Mouse (Mus musculus) stomach, embryonic 16.5 days (tissue): Measurements from ENCODE around the gene Dusp9. TPM values are rescaled to one million over a fixed set of nuclear protein-coding genes. Genes with fewer than 3 reads are reported as not detected.

Experiments
- ATAC-seq: fragments of 200-750 bp; cut with Nextera tagmentation; 2 replicates; pipeline ENCODE4 v1.8.0; 2017; ENCODE audit warnings: moderate number of reproducible peaks, moderate TSS enrichment; ENCODE audit not compliant: insufficient read depth, low FRiP score
- H3K27ac ChIP-seq: fragments of 300-500 bp; sonication (generic); 2 replicates; pipeline ENCODE4 v1.5.1; 2014; ENCODE audit warnings: low read length
- H3K27me3 ChIP-seq: fragments of 300-500 bp; sonication (generic); 2 replicates; pipeline ENCODE4 v1.6.1; 2014; ENCODE audit warnings: low read length, control low read depth, mixed read lengths; ENCODE audit not compliant: control insufficient read depth, insufficient read depth
- H3K36me3 ChIP-seq: fragments of 300-500 bp; sonication (generic); 2 replicates; pipeline ENCODE4 v1.6.1; 2014; ENCODE audit warnings: low read length; ENCODE audit not compliant: control insufficient read depth, insufficient read depth
- H3K4me1 ChIP-seq: fragments of 300-500 bp; sonication (generic); 2 replicates; pipeline ENCODE4 v1.6.1; 2014; ENCODE audit warnings: low read length, control low read depth, mixed read lengths; ENCODE audit not compliant: control insufficient read depth, insufficient read depth
- H3K4me2 ChIP-seq: fragments of 300-500 bp; sonication (generic); 2 replicates; pipeline ENCODE4 v1.6.1; 2014; ENCODE audit warnings: low read depth, low read length, mixed read lengths
- H3K4me3 ChIP-seq: fragments of 300-500 bp; sonication (generic); replicated peaks from 2 replicates; pipeline ENCODE4 v1.5.1; 2014; ENCODE audit warnings: mild to moderate bottlenecking, low read length
- H3K9ac ChIP-seq: fragments of 300-500 bp; sonication (generic); 2 replicates; pipeline ENCODE4 v1.6.1; 2014; ENCODE audit warnings: low read length
- H3K9me3 ChIP-seq: fragments of 300-500 bp; sonication (generic); replicated peaks from 2 replicates; pipeline ENCODE4 v1.6.1; 2016; ENCODE audit warnings: low read length, control low read depth; ENCODE audit not compliant: control insufficient read depth
- WGBS: fragments of 180-500 bp; shearing (Covaris S2); extraction: QIAGEN DNeasy Blood & Tissue Kit; methylation state at CpG from one replicate; pipeline ENCODE4 v1.1.7; 2014; 5-methylcytosine and 5-hydroxymethylcytosine counted together
- polyA plus RNA-seq: library from polyadenylated mRNA; unstranded; fragments of >200 nt; fragmentation: Nextera tagmentation; extraction: Ambion mirVana; gene quantifications from 2 replicates; pipeline ENCODE4 v1.2.1, GENCODE M21; 2015

Gene Dusp9
- 8.2 and 9.0 TPM in 2 replicates for polyA plus RNA-seq

DNA sequence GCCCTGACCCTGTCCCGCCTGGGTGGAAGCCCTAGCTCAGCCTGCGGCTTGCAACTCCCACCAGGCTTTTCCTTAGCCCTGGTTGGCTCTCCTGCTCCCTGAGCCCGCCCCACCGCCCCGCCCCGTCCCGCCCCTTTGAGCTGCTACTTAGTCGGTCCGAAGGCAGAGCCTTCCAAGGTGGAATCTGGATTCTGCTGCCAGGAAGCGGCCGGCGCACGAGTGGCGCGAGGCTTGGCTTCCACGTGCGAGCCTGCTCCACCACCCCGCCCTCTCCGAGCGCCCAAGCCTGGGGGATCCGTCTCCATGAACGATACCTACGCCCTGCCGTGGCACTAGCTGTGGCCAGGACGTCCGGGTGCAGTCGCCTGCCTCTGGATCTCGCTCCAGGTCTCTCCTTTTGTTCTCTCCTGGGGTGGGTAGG is at the start of gene Dusp9:
Gene Dusp9, plus strand, starts transcription at position 165 of the 421 bp plus-strand sequence.
- peak; percentile 83 for ATAC-seq
- Histone ChIP-seq H3K4me2 (peak within 1 kb of the TSS; percentile 63), H3K27me3 (peaks cover 30% of the 10 kb centered on the region), H3K4me3 (peak within 1 kb of the TSS; percentile 45), H3K36me3 (no peaks in the 10 kb centered on the region), H3K27ac (no peak within 1 kb of the TSS), H3K4me1 (0 out of 2 replicates have a peak, but pooled peaks cover 4% of the 10 kb centered on the region), H3K9ac (peak within 1 kb of the TSS; percentile 60), H3K9me3 (no peaks in the 10 kb centered on the region)
- WGBS, result 16% methylated on average over 27 of the region's 28 CpGs

DNA sequence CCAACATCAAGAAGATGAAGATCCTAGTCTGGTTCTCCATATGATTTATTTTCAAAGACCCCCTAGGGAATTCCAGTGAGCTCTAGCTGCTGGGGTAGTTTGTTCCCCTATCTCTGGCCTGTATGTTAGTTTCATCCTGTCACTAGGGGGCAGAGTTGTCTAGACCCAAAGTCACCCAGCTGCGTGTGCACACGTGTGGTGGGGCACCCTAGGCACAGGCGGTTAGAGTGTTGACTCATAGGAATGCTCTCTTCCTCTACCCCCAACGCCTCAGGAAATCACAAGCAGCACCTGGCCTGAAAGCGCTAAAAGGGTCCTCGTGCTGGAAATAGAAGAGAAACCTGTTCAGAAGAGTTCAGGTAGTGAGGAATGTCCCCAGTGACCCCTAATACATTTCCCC is 46.0 kb upstream of the Dusp9 start:
- Histone ChIP-seq H3K4me3 (no peak overlapping the region), H3K36me3 (no peaks in the 10 kb centered on the region), H3K9me3 (no peaks in the 10 kb centered on the region), H3K9ac (no peak overlapping the region), H3K27ac (no peak overlapping the region), H3K27me3 (no peaks in the 10 kb centered on the region), H3K4me1 (0 out of 2 replicates have a peak, but pooled peaks cover 10% of the 10 kb centered on the region), H3K4me2 (no peak overlapping the region)
- ATAC-seq, result peak; percentile 50; the same call in 1 of the 2 replicates
- 24% methylated on average over 6 of the region's 6 CpGs for WGBS

DNA sequence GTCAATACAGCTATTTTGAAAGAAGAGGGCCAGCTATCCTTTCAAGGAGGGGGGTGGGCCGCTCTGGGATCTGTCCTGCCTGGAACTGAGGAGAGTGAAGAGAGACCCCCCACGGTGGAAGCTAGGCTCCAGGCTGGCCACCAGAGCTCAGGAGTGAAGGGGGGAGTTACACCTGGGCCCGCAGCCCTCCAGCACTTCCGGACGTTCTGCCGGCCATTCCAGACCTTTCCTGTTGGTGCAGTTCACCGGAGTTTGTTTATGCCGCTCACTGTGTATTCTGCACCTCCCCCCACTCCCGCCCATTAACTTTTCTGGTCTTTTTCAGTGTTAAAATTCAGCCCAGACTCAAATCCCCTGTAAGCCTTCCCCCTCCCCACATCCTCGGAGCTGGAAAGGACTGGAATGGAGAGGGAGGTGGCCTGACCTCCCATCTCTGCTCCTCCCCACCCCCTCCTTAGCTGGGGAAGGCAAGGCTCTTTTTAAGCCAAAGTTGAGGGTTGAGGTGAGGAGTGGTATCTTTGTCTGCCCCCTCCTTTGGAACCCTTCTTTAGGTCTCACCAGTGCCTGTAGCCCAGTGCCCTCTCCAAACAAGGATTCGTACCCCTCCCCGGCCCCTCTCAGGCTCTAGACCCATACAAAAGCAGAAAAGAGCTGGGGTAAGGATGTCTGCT is 44.6 kb upstream of the Dusp9 start:
- 0 out of 2 replicates have a peak, but pooled peaks cover 10% of the 10 kb centered on the region for H3K4me1 ChIP-seq
- H3K9ac ChIP-seq, result no peak overlapping the region
- no peaks in the 10 kb centered on the region for H3K27me3 ChIP-seq
- no peak overlapping the region for H3K4me3 ChIP-seq
- no peak overlapping the region for H3K4me2 ChIP-seq
- 28% methylated on average over 12 of the region's 12 CpGs for WGBS
- H3K9me3 ChIP-seq, result no peaks in the 10 kb centered on the region
- ATAC-seq, result no peak; the same call in 1 of the 2 replicates
- no peaks in the 10 kb centered on the region for H3K36me3 ChIP-seq
- no peak overlapping the region for H3K27ac ChIP-seq

- no peak overlapping the region for H3K4me3 ChIP-seq
- H3K27me3 ChIP-seq, result no peaks in the 10 kb centered on the region
- no peak for ATAC-seq
- H3K4me1 ChIP-seq, result 0 out of 2 replicates have a peak, but pooled peaks cover 10% of the 10 kb centered on the region
- H3K36me3 ChIP-seq, result no peaks in the 10 kb centered on the region
- H3K9ac ChIP-seq, result no peak overlapping the region
- H3K9me3 ChIP-seq, result no peaks in the 10 kb centered on the region
- 71% methylated on average over 4 of the region's 4 CpGs for WGBS
- no peak overlapping the region for H3K4me2 ChIP-seq
- H3K27ac ChIP-seq, result no peak overlapping the region
These were observed 43.8 kb upstream of the Dusp9 start for GRCm38 (mm10) chrX:73595297-73595938.

GRCm38 (mm10) chrX:73601456-73601855 is 37.8 kb upstream of the Dusp9 start:
- Histone ChIP-seq H3K9me3 (no peaks in the 10 kb centered on the region), H3K27me3 (no peaks in the 10 kb centered on the region), H3K36me3 (no peaks in the 10 kb centered on the region), H3K4me3 (no peak overlapping the region), H3K9ac (no peak overlapping the region), H3K27ac (no peak overlapping the region), H3K4me2 (no peak overlapping the region), H3K4me1 (no peaks in the 10 kb centered on the region)
- no peak for ATAC-seq
- WGBS, result 65% methylated on average over 1 of the region's 1 CpGs

DNA sequence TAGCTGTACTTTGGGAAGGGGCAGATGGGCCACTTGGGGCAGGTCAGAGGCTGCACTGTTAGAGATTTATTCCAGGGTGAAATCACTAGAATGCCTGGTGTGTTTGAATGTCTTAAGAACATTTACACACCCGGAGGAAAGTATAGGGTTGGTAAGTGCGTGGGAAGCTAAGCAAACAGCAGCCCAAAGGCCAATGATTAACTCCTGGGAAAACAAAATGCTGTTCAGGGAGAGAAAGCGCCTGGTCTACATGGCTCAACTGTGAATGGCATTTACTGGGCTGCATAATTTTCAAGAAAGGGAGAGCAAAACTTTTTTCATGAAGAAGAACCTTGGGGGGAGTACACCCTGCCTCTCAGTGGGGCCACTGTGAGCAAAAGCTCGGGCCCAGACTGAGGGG is 25.6 kb upstream of the Dusp9 start:
- Histone ChIP-seq H3K4me2 (no peak overlapping the region), H3K9me3 (no peaks in the 10 kb centered on the region), H3K9ac (no peak overlapping the region), H3K4me3 (no peak overlapping the region), H3K4me1 (no peaks in the 10 kb centered on the region), H3K27ac (peak overlapping the region; percentile 73), H3K36me3 (no peaks in the 10 kb centered on the region), H3K27me3 (no peaks in the 10 kb centered on the region)
- peak; percentile 80 for ATAC-seq
- 59% methylated on average over 4 of the region's 4 CpGs for WGBS

DNA sequence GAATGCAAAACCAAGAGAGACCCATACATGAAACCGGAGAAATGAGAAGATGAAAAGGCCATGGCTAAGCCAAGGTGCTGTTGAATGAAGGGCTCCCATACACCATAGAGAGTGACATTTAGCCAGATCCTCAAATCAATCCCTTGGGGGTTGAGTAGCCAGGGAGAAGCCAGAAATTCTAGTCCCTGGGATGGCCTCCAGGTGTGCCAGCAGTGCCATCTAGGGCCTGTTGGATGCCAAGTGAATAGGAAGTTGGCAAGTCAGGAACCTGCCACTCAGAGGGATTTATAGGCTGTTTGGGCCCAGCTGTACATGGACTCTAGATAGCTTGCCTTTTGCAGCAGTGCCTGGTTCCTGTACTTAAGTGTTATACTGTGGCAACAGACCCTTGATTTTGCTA is 23.3 kb upstream of the Dusp9 start:
- Histone ChIP-seq H3K9ac (no peak overlapping the region), H3K27me3 (no peaks in the 10 kb centered on the region; the same call in 1 of the 2 replicates), H3K4me2 (no peak overlapping the region), H3K4me1 (no peaks in the 10 kb centered on the region), H3K4me3 (no peak overlapping the region), H3K9me3 (no peaks in the 10 kb centered on the region), H3K27ac (no peak overlapping the region), H3K36me3 (no peaks in the 10 kb centered on the region)
- WGBS, result 93% methylated on average over 1 of the region's 1 CpGs
- no peak for ATAC-seq

- H3K9ac ChIP-seq, result no peak overlapping the region
- no peaks in the 10 kb centered on the region for H3K9me3 ChIP-seq
- no peaks in the 10 kb centered on the region; the same call in 1 of the 2 replicates for H3K27me3 ChIP-seq
- H3K27ac ChIP-seq, result no peak overlapping the region
- H3K4me1 ChIP-seq, result no peaks in the 10 kb centered on the region
- no peak overlapping the region for H3K4me3 ChIP-seq
- no peak for ATAC-seq
- H3K4me2 ChIP-seq, result no peak overlapping the region
- no peaks in the 10 kb centered on the region for H3K36me3 ChIP-seq
These were observed 19.8 kb upstream of the Dusp9 start for GRCm38 (mm10) chrX:73619401-73619800.

- 81% methylated on average over 2 of the region's 2 CpGs for WGBS
- ATAC-seq, result no peak
These were observed 19.3 kb upstream of the Dusp9 start for GRCm38 (mm10) chrX:73619890-73620289.

More at GRCm38 (mm10) chrX:73619890-73620289, 19.3 kb upstream of the Dusp9 start:
- Histone ChIP-seq H3K27me3 (no peaks in the 10 kb centered on the region; the same call in 1 of the 2 replicates), H3K9ac (no peak overlapping the region), H3K9me3 (no peaks in the 10 kb centered on the region), H3K36me3 (no peaks in the 10 kb centered on the region), H3K4me1 (no peaks in the 10 kb centered on the region), H3K27ac (no peak overlapping the region), H3K4me2 (no peak overlapping the region), H3K4me3 (no peak overlapping the region)
